Mouse (Mus musculus) midbrain, embryonic 14.5 days (tissue): ENCODE measurements at regions not wholly inside any gene's neighbourhood (a gene's known extent, or its start where the extent isn't known, plus 50 kb on each side); places are given as distances from the start of the nearest gene placed in this dataset.

Experiments
- ATAC-seq: fragments of 200-750 bp; cut with Nextera tagmentation; 2 replicates; pipeline ENCODE4 v1.8.0; 2017; ENCODE audit warnings: moderate number of reproducible peaks, moderate library complexity; ENCODE audit not compliant: low FRiP score, low TSS enrichment
- DNase-seq: peaks from one replicate; pipeline ENCODE4 v3.0.0-alpha.2; 2015
- H3K27ac ChIP-seq: fragments of 300-500 bp; sonication (generic); replicated peaks from 2 replicates; pipeline ENCODE4 v1.5.1; 2014; ENCODE audit warnings: mild to moderate bottlenecking, low read depth, low read length, moderate library complexity
- H3K27me3 ChIP-seq: fragments of 300-500 bp; sonication (generic); 2 replicates; pipeline ENCODE4 v1.6.1; 2014; ENCODE audit warnings: low read length, control low read depth, mixed read lengths; ENCODE audit not compliant: control insufficient read depth, insufficient read depth
- H3K36me3 ChIP-seq: fragments of 300-500 bp; sonication (generic); 2 replicates; pipeline ENCODE4 v1.6.1; 2014; ENCODE audit warnings: low read length, control low read depth; ENCODE audit not compliant: control insufficient read depth, insufficient read depth
- H3K4me1 ChIP-seq: fragments of 300-500 bp; sonication (generic); 2 replicates; pipeline ENCODE4 v1.6.1; 2014; ENCODE audit warnings: mild to moderate bottlenecking, antibody characterized with exemption, low read length, control low read depth; ENCODE audit not compliant: control insufficient read depth, insufficient read depth
- H3K4me2 ChIP-seq: fragments of 300-500 bp; sonication (generic); 2 replicates; pipeline ENCODE4 v1.6.1; 2014; ENCODE audit warnings: mild to moderate bottlenecking, low read length, moderate library complexity
- H3K4me3 ChIP-seq: fragments of 300-500 bp; sonication (generic); replicated peaks from 2 replicates; pipeline ENCODE4 v1.5.1; 2014; ENCODE audit warnings: low read depth, low read length
- H3K9ac ChIP-seq: fragments of 300-500 bp; sonication (generic); replicated peaks from 2 replicates; pipeline ENCODE4 v1.6.1; 2014; ENCODE audit warnings: mild to moderate bottlenecking, low read length, moderate library complexity
- H3K9me3 ChIP-seq: fragments of 300-500 bp; sonication (generic); 2 replicates; pipeline ENCODE4 v1.6.1; 2016; ENCODE audit warnings: low read length, control low read depth, mixed read lengths; ENCODE audit not compliant: control insufficient read depth
- WGBS: fragments of 180-500 bp; shearing (Covaris S2); extraction: QIAGEN DNeasy Blood & Tissue Kit; methylation state at CpG from one replicate; pipeline ENCODE4 v1.1.7; 2014; 5-methylcytosine and 5-hydroxymethylcytosine counted together

DNA sequence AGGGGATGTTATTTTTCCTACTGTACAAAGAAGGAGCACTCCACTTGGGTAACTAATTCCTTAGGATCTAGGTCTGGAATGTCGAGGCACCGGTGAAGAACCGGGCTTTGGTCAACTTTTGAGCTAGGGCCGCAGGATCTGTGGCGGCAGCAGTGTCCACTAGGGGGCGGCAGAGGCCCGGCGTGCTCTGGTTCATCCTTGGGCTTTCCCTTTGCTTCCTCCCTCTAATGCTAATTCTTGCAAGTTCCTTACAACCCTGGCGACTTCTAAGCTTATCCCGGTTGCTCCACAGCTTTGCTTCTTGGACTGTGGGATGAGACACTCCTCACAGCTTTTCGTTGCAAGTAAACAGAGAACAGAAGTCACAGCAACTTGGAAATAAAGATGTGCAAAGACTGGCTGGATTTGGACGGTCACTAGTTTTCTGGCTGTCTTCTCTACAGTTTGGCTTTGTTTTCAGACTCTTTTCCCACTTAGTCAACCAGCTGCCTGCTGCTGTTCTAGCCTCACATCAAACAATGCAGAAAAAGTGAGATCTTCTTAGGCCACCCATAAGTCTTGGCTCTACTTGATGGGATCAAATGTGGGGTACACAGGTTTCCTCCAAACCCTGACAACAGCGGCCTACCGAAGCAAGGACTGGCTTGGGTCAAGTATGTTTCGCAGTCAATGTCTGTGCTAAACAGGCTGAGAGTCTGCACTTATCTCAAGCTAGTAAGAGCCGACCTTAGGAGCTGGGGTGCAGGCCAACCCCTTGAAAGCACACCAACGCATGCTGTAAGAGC lies 51.2 kb upstream of the Tmem72 start:
- Histone ChIP-seq H3K9ac (no peak overlapping the region), H3K4me1 (no peaks in the 10 kb centered on the region), H3K27me3 (no peaks in the 10 kb centered on the region), H3K4me2 (no peak overlapping the region), H3K27ac (no peak overlapping the region), H3K4me3 (no peak overlapping the region), H3K36me3 (no peaks in the 10 kb centered on the region), H3K9me3 (no peaks in the 10 kb centered on the region)
- DNase-seq (peak; percentile 86), ATAC-seq (no peak)
- 36% methylated on average over 17 of the region's 17 CpGs for WGBS

DNA sequence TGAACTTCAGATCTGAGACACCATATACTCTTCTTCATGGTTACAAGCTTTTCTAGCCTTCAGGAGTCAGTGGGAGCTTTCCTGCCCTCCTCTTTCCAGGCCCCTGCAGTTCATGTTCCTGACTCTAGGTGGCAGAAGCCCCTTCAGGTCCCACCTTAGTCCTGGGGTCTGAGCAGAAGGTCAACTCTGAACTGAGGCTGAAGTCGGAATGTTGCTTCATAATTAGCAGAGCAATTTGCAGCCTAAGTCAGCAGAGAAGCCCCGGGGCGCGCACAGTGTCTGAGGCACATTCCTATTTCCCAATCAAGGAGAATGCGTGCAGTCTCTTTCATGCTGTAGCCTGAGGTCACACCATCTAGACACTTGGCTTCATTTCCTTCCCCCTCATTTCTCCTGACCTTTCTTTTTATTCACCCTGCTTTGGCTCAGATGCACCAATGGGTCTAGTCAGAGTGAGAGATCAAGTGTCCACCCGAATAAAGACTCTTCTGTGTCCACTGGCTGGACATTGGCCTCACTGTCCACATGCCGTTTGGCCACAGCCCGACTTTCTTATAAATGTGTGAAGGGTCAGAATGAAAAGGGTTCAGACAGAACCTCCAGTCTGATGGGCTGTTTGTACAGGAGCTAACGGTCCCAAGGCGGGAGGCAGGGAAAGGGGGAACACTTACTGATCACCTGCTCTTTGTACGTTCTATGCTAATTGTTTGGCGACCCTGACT lies 58.4 kb upstream of the Tmem72 start:
- DNase-seq (peak; percentile 43), ATAC-seq (no peak)
- WGBS = 85% methylated on average over 12 of the region's 12 CpGs

DNA sequence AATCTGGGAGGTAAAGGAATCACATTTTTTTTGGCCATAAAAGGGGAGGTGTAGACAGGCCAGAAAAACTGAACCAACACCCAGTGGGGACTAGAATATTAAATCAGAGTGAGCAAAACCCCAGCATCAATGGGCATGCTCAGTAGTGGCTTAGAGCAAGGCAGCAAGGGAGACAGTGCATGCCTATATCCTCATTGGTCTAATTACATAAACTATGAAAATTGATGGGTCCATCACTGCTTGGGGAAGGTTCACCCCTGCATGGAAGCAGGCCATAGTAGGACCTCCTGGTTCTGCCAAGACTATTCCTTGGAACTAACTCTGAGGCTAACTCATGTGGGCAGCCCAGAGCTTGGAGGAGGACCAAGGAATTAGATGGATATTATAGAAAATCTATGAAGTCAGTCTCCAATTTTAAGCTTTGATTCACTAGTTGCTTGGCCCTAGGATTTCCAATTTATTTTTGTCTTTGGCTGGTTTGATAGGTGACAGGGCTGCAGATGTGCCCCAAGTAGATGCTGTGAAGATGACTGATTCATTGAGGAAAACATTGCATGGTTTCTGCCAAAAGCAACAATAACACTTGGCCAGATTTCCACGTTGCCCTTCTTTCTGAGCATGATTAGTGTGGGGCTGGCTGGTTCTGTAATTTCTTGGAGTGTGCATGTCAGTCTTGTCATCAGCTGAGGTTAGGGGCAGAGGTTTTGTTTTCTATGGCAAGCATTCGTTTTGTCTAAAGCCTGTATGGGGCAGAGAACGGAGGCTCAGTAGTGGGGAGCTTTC lies 70.0 kb upstream of the Tmem72 start:
- DNase-seq (no peak), ATAC-seq (no peak)
- no peak overlapping the region for H3K27ac ChIP-seq
- H3K4me1 ChIP-seq = no peaks in the 10 kb centered on the region
- no peaks in the 10 kb centered on the region for H3K27me3 ChIP-seq
- WGBS = 74% methylated on average over 3 of the region's 3 CpGs
- no peak overlapping the region for H3K4me2 ChIP-seq
- 0 out of 2 replicates have a peak, but pooled peaks cover 3% of the 10 kb centered on the region for H3K9me3 ChIP-seq
- no peak overlapping the region for H3K9ac ChIP-seq
- H3K4me3 ChIP-seq = no peak overlapping the region
- no peaks in the 10 kb centered on the region for H3K36me3 ChIP-seq

More for the DNA sequence above, 58.4 kb upstream of the Tmem72 start:
- Histone ChIP-seq H3K36me3 (no peaks in the 10 kb centered on the region), H3K4me3 (no peak overlapping the region), H3K9ac (no peak overlapping the region), H3K27me3 (no peaks in the 10 kb centered on the region), H3K4me1 (no peaks in the 10 kb centered on the region), H3K9me3 (no peaks in the 10 kb centered on the region), H3K4me2 (no peak overlapping the region), H3K27ac (no peak overlapping the region)

DNA sequence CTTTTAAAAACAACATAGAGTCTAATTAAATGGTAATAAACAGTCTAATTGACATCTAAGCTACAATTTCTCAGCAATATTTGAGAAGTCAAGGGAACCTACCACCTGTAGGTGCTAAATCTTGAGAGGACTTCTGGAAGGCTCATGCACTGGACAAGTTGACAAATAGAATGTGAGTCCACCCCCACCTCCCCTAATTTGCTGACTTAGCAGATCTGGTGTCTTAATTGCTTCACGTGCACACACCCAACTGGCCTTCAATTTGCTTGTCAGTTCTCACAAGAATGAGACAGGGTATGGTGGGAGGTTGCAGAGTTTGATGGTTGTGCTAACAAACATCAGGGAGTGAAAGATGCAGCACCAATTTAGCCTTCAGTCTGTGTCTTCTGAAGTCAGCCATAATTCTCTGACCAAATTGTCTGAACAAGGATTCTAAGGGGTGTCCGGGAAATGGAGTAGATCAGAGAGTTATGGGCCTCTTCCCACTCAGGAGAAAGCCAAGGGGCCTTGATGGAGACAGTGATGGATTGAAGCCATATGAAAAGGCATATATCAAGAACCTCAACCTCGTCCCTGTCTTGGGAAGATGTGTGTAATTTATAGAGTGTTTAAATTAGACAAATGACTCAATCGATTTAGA lies 76.7 kb upstream of the Tmem72 start:
- no peak overlapping the region for H3K4me3 ChIP-seq
- no peak overlapping the region for H3K27ac ChIP-seq
- ATAC-seq (no peak), DNase-seq (no peak)
- no peak overlapping the region for H3K9ac ChIP-seq
- 90% methylated on average over 4 of the region's 4 CpGs for WGBS
- H3K36me3 ChIP-seq = no peaks in the 10 kb centered on the region
- no peak overlapping the region for H3K4me2 ChIP-seq
- H3K4me1 ChIP-seq = no peaks in the 10 kb centered on the region
- no peaks in the 10 kb centered on the region for H3K27me3 ChIP-seq
- H3K9me3 ChIP-seq = no peaks in the 10 kb centered on the region

DNA sequence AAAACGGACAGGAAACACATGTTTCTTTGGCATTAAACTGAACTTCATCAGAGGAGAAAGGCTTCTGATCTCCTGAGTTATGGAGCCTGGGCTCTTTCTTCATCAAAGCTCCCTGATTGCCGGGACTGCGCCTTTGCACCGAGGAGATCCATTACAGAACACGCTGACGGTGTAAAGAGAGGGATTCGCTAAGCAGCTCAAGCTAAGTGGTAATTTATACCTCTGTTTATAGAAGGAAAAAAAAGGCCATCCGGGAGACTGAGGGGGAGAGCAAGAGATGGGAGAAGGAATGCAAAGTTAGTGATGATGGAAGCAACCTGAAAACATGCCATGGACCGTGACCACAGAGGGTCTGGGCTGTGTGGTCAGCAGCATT lies 77.2 kb upstream of the Tmem72 start:
- DNase-seq = no peak
- H3K4me2 ChIP-seq = no peak overlapping the region
- ATAC-seq = no peak
- no peak overlapping the region for H3K27ac ChIP-seq
- 85% methylated on average over 9 of the region's 9 CpGs for WGBS
- H3K36me3 ChIP-seq = no peaks in the 10 kb centered on the region
- H3K9me3 ChIP-seq = no peaks in the 10 kb centered on the region
- H3K9ac ChIP-seq = no peak overlapping the region
- no peaks in the 10 kb centered on the region for H3K27me3 ChIP-seq
- no peaks in the 10 kb centered on the region for H3K4me1 ChIP-seq
- H3K4me3 ChIP-seq = no peak overlapping the region

DNA sequence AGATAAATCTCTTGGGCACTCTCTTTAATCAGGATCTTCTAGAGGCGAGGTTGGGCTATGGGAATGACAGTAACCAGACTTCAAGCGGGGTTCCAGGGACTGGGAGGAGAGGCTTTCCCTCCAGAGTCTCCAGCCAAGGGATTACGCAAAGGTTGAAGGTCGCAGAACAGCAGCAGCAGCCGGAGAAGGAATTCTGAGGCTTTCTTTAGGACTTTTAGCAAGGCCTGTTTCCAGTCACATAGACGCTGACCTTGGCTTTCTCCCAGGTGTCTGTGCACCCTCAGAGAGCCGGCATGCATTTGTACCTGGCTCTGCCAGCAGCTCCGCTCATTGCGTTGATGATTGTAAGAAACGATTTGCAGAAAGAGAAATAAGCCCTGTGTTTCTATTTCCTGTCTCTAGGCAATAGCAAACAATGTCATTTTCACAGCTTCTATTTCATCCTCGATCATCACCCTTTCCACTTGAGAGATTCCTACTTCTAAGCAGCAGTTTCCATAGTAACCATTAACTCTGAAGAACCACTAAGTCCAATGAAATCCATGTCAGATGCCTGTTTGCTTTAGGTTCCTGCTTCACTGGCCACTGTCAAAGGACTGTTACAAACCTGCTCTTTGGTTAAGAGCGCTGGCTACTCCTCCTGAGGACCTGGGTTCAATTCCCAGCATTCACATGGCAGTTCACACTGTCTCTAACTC lies 104.7 kb upstream of the Tmem72 start:
- Histone ChIP-seq H3K4me2 (no peak overlapping the region), H3K9ac (no peak overlapping the region), H3K27me3 (no peaks in the 10 kb centered on the region), H3K4me3 (no peak overlapping the region), H3K4me1 (no peaks in the 10 kb centered on the region), H3K9me3 (no peaks in the 10 kb centered on the region), H3K36me3 (no peaks in the 10 kb centered on the region), H3K27ac (peak overlapping the region; percentile 43)
- peak; percentile 72 for DNase-seq
- ATAC-seq = peak; percentile 34; the same call in 1 of the 2 replicates
- 10% methylated on average over 12 of the region's 12 CpGs for WGBS

DNA sequence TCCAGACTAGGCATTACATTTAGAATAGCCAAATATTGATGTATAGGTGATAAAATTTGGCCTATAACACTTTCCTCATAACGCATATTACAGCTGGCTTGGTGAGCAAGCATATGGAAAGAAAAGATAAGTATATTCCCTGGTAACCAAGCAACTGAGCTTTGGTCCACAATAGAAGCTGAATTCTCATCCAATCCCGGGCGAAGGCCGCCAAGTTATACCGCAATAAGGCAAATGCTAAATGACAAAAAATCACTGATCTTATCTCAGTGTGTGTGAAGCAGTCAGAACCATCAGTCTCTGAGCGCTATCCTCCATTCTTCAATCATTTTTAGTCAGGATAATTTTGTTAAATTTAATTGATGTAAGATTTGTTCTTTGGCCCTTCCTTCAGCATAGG lies 105.9 kb upstream of the Tmem72 start:
- DNase-seq (no peak), ATAC-seq (no peak)
- H3K27ac ChIP-seq = no peak overlapping the region
- H3K4me1 ChIP-seq = no peaks in the 10 kb centered on the region
- H3K9me3 ChIP-seq = no peaks in the 10 kb centered on the region
- H3K4me3 ChIP-seq = no peak overlapping the region
- H3K9ac ChIP-seq = no peak overlapping the region
- no peaks in the 10 kb centered on the region for H3K27me3 ChIP-seq
- 95% methylated on average over 6 of the region's 6 CpGs for WGBS
- no peak overlapping the region for H3K4me2 ChIP-seq
- no peaks in the 10 kb centered on the region for H3K36me3 ChIP-seq

DNA sequence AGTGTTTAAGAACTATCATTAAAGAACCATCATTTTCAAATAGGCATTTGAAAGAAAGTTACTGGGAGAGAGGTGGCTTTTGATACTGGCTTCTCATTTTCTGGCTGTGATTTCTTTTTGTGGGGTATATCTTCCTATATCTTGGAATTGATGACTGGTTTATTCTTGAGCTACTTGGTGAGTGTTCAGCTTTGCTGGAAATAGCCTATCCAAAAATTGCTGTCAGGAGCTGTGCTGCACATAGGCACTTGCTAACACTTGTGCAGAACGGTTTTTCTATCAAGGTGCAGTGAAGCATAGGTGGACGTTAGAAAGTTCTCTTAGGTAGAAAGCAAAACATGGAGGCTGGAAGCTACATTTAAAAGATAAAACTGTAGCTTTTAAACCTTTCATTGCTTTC lies 108.9 kb upstream of the Tmem72 start:
- no peaks in the 10 kb centered on the region for H3K36me3 ChIP-seq
- no peaks in the 10 kb centered on the region for H3K27me3 ChIP-seq
- H3K9ac ChIP-seq = no peak overlapping the region
- no peak for DNase-seq
- WGBS = 88% methylated on average over 2 of the region's 2 CpGs
- no peak for ATAC-seq
- no peak overlapping the region for H3K4me2 ChIP-seq
- no peaks in the 10 kb centered on the region for H3K4me1 ChIP-seq
- no peak overlapping the region for H3K27ac ChIP-seq
- H3K9me3 ChIP-seq = no peaks in the 10 kb centered on the region
- H3K4me3 ChIP-seq = no peak overlapping the region
